In genomic region chr1:157247341-157247740, GRCm38 (mm10) we compare ENCODE assay signal across 23 mouse cellular contexts.
"Had no signal": no experiment of that assay in that cellular context is flagged by ENCODE, and none has a peak within 500 bp of the region (broad histone marks: within the 10 kb centered on the region; RNA-seq: fewer than 3 reads in every experiment).

No protein-coding gene starts in this region.

- H3K4me3 ChIP-seq: gastrocnemius, adult 2 months; heart, adult 2 months; heart, embryonic 12.5 days; hindbrain, embryonic 10.5 days; hindbrain, embryonic 12.5 days; intestine, embryonic 15.5 days; left cerebral cortex, adult 2 months; limb, embryonic 10.5 days; limb, embryonic 12.5 days; liver, embryonic 12.5 days had no signal

- H3K27ac ChIP-seq: gastrocnemius, adult 2 months; heart, adult 2 months; hindbrain, embryonic 10.5 days; hindbrain, embryonic 12.5 days; hindbrain, embryonic 14.5 days; intestine, embryonic 15.5 days; left cerebral cortex, adult 2 months; limb, embryonic 10.5 days; limb, embryonic 12.5 days; liver, embryonic 12.5 days; liver, embryonic 14.5 days had no signal

- DNase-seq: gastrocnemius, adult 2 months; gastrocnemius, postnatal 10 days; gastrocnemius, postnatal 25 days; heart, adult 11 months; heart, adult 2 months; heart, postnatal 4 days; kidney, adult 18-20 months; kidney, adult 8-10 months; kidney, postnatal 10 days; kidney, postnatal 25 days; kidney, postnatal 4 days; layer of hippocampus, adult 9-11 months; liver had no signal
